Mouse (Mus musculus) embryo, embryonic 9.5 days (tissue): ENCODE data around the gene Zfp57.
"Not testable (repeated sequence)": the region's sequence is repeated elsewhere in the genome, so short reads cannot be mapped to it uniquely, and the experiment has no call there.

Source experiments
- DNase-seq: peaks from one replicate; pipeline ENCODE4 v3.0.0-alpha.2; 2017; ENCODE audit errors: extremely low spot score

Gene Zfp57

GRCm38 (mm10) chr17:37000863-37001262 is at the start of gene Zfp57:
Gene Zfp57 (plus strand): TSS chr17:37001163.
- no peak for DNase-seq

GRCm38 (mm10) chr17:36952631-36953030 is 48.3 kb upstream of the Zfp57 start:
- no peak for DNase-seq

- no peak for DNase-seq
Observed at GRCm38 (mm10) chr17:36953062-36953461, 47.9 kb upstream of the Zfp57 start.

- peak; percentile 98 for DNase-seq
Observed at GRCm38 (mm10) chr17:36957999-36958743, 42.8 kb upstream of the Zfp57 start, which contains the start of the genes Znrd1 and Znrd1as. Gene Znrd1 (minus strand): TSS chr17:36958559. Gene Znrd1as (plus strand): TSS chr17:36958592.

GRCm38 (mm10) chr17:36958884-36959283 is 42.1 kb upstream of the Zfp57 start:
- no peak for DNase-seq

GRCm38 (mm10) chr17:36961125-36961524 is 39.8 kb upstream of the Zfp57 start:
- no peak for DNase-seq

GRCm38 (mm10) chr17:36966875-36967274 is 34.1 kb upstream of the Zfp57 start:
- DNase-seq, result no peak

GRCm38 (mm10) chr17:36970316-36970890 is 30.6 kb upstream of the Zfp57 start:
- DNase-seq, result no peak

- DNase-seq, result no peak
Observed at GRCm38 (mm10) chr17:36971172-36971850, 29.7 kb upstream of the Zfp57 start.

- no peak for DNase-seq
Observed at GRCm38 (mm10) chr17:36972791-36973190, 28.2 kb upstream of the Zfp57 start.

GRCm38 (mm10) chr17:36973271-36973787 is 27.6 kb upstream of the Zfp57 start:
- no peak for DNase-seq

GRCm38 (mm10) chr17:36981221-36981813 is 19.6 kb upstream of the Zfp57 start, which contains the start of gene 2410137M14Rik:
Gene 2410137M14Rik (minus strand): TSS chr17:36981237.
- peak; percentile 27 for DNase-seq

- peak; percentile 40 for DNase-seq
Observed at GRCm38 (mm10) chr17:36981845-36982244, 19.1 kb upstream of the Zfp57 start.

GRCm38 (mm10) chr17:36982253-36983155 is 18.5 kb upstream of the Zfp57 start:
- peak; percentile 8 for DNase-seq

GRCm38 (mm10) chr17:36988475-36988874 is 12.5 kb upstream of the Zfp57 start:
- no peak for DNase-seq

GRCm38 (mm10) chr17:36989437-36989836 is 11.5 kb upstream of the Zfp57 start, which contains the start of gene H2-M5:
Gene H2-M5 (minus strand): TSS chr17:36989537.
- DNase-seq, result no peak

- not testable (repeated sequence) for DNase-seq
Observed at GRCm38 (mm10) chr17:36990630-36991029, 10.3 kb upstream of the Zfp57 start.

- DNase-seq, result no peak
Observed at GRCm38 (mm10) chr17:36992336-36993104, 8.4 kb upstream of the Zfp57 start.

- DNase-seq, result no peak
Observed at GRCm38 (mm10) chr17:36993770-36994325, 7.1 kb upstream of the Zfp57 start.

GRCm38 (mm10) chr17:36994528-36994927 is 6.4 kb upstream of the Zfp57 start:
- DNase-seq, result no peak
